In the genomic region with DNA sequence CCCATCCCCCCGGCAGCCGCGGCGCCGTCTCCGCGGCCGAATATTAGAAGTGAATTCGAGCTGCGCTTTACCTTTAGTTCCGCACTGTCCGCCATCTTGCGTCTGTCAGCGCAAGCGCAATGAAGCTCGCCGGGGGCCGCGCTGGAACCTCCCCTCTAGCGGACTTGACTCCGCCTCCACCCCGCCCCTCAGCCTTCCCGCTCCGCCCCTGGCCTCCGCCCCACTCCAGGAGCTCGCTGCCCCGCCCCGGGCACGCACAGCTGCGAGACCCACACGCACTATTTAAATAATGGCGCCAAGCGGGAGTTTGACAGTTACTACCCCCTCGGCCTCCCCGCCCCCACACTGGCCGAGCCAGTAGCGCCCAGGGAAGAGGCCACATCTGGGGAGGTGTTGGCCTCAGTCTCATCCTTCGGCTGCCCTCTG, we compare ENCODE assay signal across 7 mouse cellular contexts. TPM values are rescaled to one million over a fixed set of nuclear protein-coding genes. Genes with fewer than 3 reads are reported as not detected.
DNase-seq lines count a peak whose midpoint lies in the region; ATAC-seq lines count a peak whose summit lies in the region.

No protein-coding gene starts in this region.

- H3K4me2 ChIP-seq in embryonic facial prominence, embryonic 12.5 days (replicated peaks) = peak overlapping the region; percentile 76
- H3K4me2 ChIP-seq in limb, embryonic 11.5 days (ENCODE audit: low read depth, severe bottlenecking) = peak overlapping the region; percentile 60
- peak overlapping the region; percentile 68 for H3K4me2 ChIP-seq in midbrain, embryonic 14.5 days (ENCODE audit: low read length)

- peak; percentile 99 for DNase-seq in adrenal gland, postnatal 25 days
- DNase-seq in heart, adult 11 months = peak; percentile 100
- peak; percentile 97 for DNase-seq in kidney, adult 18-20 months
- DNase-seq in limb, embryonic 11.5 days (ENCODE audit: low spot score) = peak; percentile 99
- DNase-seq in midbrain, embryonic 14.5 days = peak; percentile 99
- DNase-seq in spleen, adult 18-20 months = peak; percentile 97 to 99

- peak overlapping the region; percentile 98 for H3K27ac ChIP-seq in embryonic facial prominence, embryonic 12.5 days
- H3K27ac ChIP-seq in limb, embryonic 11.5 days (replicated peaks; ENCODE audit: low read depth, low read length) = peak overlapping the region; percentile 90
- H3K27ac ChIP-seq in midbrain, embryonic 14.5 days (replicated peaks; ENCODE audit: low read depth, low read length) = peak overlapping the region; percentile 96

- H3K27me3 ChIP-seq in embryonic facial prominence, embryonic 12.5 days = no peaks in the 10 kb centered on the region
- no peaks in the 10 kb centered on the region for H3K27me3 ChIP-seq in limb, embryonic 11.5 days (ENCODE audit: control insufficient read depth, insufficient read depth, low read length)
- H3K27me3 ChIP-seq in midbrain, embryonic 14.5 days (ENCODE audit: control insufficient read depth, insufficient read depth, low read length) = no peaks in the 10 kb centered on the region

- ATAC-seq in embryonic facial prominence, embryonic 12.5 days (ENCODE audit: insufficient number of reproducible peaks, insufficient read depth, low FRiP score, low TSS enrichment) = peak; percentile 89
- peak; percentile 93 for ATAC-seq in limb, embryonic 11.5 days (ENCODE audit: insufficient number of reproducible peaks, low FRiP score, low TSS enrichment, low read depth)
- ATAC-seq in midbrain, embryonic 14.5 days (ENCODE audit: low FRiP score, low TSS enrichment) = peak; percentile 94

- H3K9ac ChIP-seq in embryonic facial prominence, embryonic 12.5 days = peak overlapping the region; percentile 81
- H3K9ac ChIP-seq in limb, embryonic 11.5 days (ENCODE audit: low read length) = peak overlapping the region; percentile 82
- peak overlapping the region; percentile 82 for H3K9ac ChIP-seq in midbrain, embryonic 14.5 days (replicated peaks; ENCODE audit: low read length)

- peak overlapping the region; percentile 83 for H3K4me3 ChIP-seq in embryonic facial prominence, embryonic 12.5 days
- peak overlapping the region; percentile 95 for H3K4me3 ChIP-seq in limb, embryonic 11.5 days (ENCODE audit: low read depth, low read length)
- H3K4me3 ChIP-seq in midbrain, embryonic 14.5 days (replicated peaks; ENCODE audit: low read depth, low read length) = peak overlapping the region; percentile 88

- peaks cover 7% of the 10 kb centered on the region for H3K4me1 ChIP-seq in embryonic facial prominence, embryonic 12.5 days
- H3K4me1 ChIP-seq in limb, embryonic 11.5 days (ENCODE audit: control insufficient read depth, insufficient read depth, low read length) = peaks cover 5% of the 10 kb centered on the region; the same call in 1 of the 2 replicates
- H3K4me1 ChIP-seq in midbrain, embryonic 14.5 days (ENCODE audit: control insufficient read depth, insufficient read depth, low read length) = peaks cover 5% of the 10 kb centered on the region; the same call in 1 of the 2 replicates

- H3K9me3 ChIP-seq in embryonic facial prominence, embryonic 12.5 days = no peaks in the 10 kb centered on the region
- H3K9me3 ChIP-seq in limb, embryonic 11.5 days (ENCODE audit: control insufficient read depth, low read length) = no peaks in the 10 kb centered on the region
- no peaks in the 10 kb centered on the region for H3K9me3 ChIP-seq in midbrain, embryonic 14.5 days (ENCODE audit: control insufficient read depth, low read length)

- no peaks in the 10 kb centered on the region for H3K36me3 ChIP-seq in embryonic facial prominence, embryonic 12.5 days
- H3K36me3 ChIP-seq in limb, embryonic 11.5 days (ENCODE audit: control insufficient read depth, insufficient read depth, low read length) = no peaks in the 10 kb centered on the region
- H3K36me3 ChIP-seq in midbrain, embryonic 14.5 days (ENCODE audit: control insufficient read depth, insufficient read depth, low read length) = no peaks in the 10 kb centered on the region

- WGBS in embryonic facial prominence, embryonic 12.5 days = under 1% methylated on average over 38 of the region's 38 CpGs
- under 1% methylated on average over 38 of the region's 38 CpGs for WGBS in limb, embryonic 11.5 days
- under 1% methylated on average over 38 of the region's 38 CpGs for WGBS in midbrain, embryonic 14.5 days

RNA-seq across cellular contexts. Expression of gene Pias1, which starts 6.9 kb away (rescaled TPM):
- total RNA-seq in adrenal gland, postnatal 25 days (2021) = 34.3 and 42.2 TPM in 2 replicates
- 49.3 and 51.6 TPM in 2 replicates for polyA plus RNA-seq in embryonic facial prominence, embryonic 12.5 days (2016; fragmentation: Nextera tagmentation; extraction: Ambion mirVana)
- polyA plus RNA-seq in limb, embryonic 11.5 days (2014; fragmentation: Nextera tagmentation; extraction: Ambion mirVana) = 56.5 and 69.6 TPM in 2 replicates
- polyA plus RNA-seq in midbrain, embryonic 14.5 days (2014; fragmentation: Nextera tagmentation; extraction: Ambion mirVana) = 65.4 and 66.9 TPM in 2 replicates

Comparison
In these comparisons a context has a peak if more than half of its experiments do, and no peak if none do; other contexts are left out.
1. Peak in every context shown above with its lines: DNase-seq, ATAC-seq, H3K4me3 ChIP-seq and H3K27ac ChIP-seq.